Mouse (Mus musculus) fibroblast of lung, adult 2 months (primary cell): ENCODE results near the gene Agl.
A peak's percentile ranks its signal among the peaks of the same experiment; 100 is the strongest.

Experiments used
- DNase-seq: peaks from one replicate; pipeline ENCODE4 v3.0.0-alpha.2; 2011; ENCODE audit warnings: low read depth

The Agl gene

GRCm38 (mm10) chr3:116807811-116808506 is at the start of gene Agl:
TSS of gene Agl (minus strand) at chr3:116808166.
- DNase-seq, result peak; percentile 83

- DNase-seq, result no peak
Measured at GRCm38 (mm10) chr3:116857611-116858010, 49.6 kb upstream of the Agl start.

- no peak for DNase-seq
Measured at GRCm38 (mm10) chr3:116852421-116852820, 44.5 kb upstream of the Agl start.

DNA sequence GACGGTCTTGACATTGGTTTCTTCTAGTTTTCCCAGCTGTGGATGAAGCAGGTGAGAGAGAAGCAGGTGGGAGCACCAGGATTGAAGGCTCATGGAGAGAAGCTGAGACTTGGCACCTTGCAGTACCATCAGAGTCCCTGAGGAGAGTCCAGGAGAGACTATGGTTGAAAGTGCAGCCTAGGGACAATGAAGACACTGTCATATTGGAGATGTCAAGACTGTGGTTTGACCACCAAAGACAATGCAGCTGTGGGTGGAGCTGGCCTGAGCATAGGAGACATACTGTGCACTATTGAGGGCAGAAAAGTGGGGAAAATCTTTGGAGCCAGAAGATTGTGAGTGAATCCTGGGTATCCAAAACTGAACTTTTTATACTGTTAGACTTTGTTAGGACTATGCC is 42.4 kb upstream of the Agl start:
- DNase-seq, result no peak

GRCm38 (mm10) chr3:116848936-116849335 is 41.0 kb upstream of the Agl start:
- no peak for DNase-seq

- DNase-seq, result peak; percentile 71
Measured at GRCm38 (mm10) chr3:116848099-116848498, 40.1 kb upstream of the Agl start.

GRCm38 (mm10) chr3:116846084-116846483 is 38.1 kb upstream of the Agl start:
- DNase-seq, result no peak

GRCm38 (mm10) chr3:116844880-116845579 is 37.1 kb upstream of the Agl start:
- no peak for DNase-seq

- no peak for DNase-seq
Measured at GRCm38 (mm10) chr3:116841311-116841710, 33.3 kb upstream of the Agl start.

GRCm38 (mm10) chr3:116836681-116837475 is 28.9 kb upstream of the Agl start:
- DNase-seq, result no peak

- DNase-seq, result peak; percentile 82
Measured at GRCm38 (mm10) chr3:116835770-116836680, 28.1 kb upstream of the Agl start.

GRCm38 (mm10) chr3:116835350-116835749 is 27.4 kb upstream of the Agl start:
- DNase-seq, result no peak

DNA sequence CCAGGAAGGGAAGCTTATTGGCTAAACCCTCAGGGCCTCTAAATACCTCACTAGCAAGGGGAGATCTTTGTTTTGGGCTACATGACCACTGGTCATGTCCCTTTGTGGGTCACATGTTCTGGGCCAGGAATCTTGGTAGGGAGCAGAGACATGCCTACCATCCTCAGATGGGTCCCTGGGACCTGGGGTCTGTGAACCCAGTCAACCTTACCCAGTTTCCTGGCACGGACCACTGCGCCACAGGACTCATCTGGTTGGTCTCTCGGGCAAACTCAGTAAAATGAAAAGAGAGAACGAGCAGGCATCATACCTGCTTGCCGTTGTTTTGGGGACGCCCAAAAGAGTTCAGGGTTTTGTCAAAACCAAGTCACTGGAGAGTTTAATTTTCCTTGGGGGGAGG is 26.3 kb upstream of the Agl start:
- no peak for DNase-seq

DNA sequence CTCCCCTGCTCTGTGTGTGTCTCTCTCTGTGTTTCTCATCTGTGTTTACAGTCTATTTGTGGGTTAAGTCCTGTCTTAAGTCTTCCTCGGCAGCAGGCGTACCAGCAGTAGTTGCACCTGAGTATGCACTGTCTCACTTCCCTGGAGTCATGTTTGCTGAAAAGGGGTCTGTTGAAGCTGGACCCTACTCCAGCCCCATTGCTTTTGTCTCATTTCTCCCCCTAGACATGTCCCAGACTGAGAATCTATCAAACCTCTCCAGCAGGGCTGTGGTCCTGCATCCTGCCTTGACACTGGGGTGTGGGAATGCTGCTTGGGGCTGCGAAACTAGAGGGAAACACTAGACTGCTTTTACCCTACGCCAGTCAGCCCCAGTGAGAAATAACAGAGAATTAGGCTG is 25.5 kb upstream of the Agl start:
- no peak for DNase-seq

DNA sequence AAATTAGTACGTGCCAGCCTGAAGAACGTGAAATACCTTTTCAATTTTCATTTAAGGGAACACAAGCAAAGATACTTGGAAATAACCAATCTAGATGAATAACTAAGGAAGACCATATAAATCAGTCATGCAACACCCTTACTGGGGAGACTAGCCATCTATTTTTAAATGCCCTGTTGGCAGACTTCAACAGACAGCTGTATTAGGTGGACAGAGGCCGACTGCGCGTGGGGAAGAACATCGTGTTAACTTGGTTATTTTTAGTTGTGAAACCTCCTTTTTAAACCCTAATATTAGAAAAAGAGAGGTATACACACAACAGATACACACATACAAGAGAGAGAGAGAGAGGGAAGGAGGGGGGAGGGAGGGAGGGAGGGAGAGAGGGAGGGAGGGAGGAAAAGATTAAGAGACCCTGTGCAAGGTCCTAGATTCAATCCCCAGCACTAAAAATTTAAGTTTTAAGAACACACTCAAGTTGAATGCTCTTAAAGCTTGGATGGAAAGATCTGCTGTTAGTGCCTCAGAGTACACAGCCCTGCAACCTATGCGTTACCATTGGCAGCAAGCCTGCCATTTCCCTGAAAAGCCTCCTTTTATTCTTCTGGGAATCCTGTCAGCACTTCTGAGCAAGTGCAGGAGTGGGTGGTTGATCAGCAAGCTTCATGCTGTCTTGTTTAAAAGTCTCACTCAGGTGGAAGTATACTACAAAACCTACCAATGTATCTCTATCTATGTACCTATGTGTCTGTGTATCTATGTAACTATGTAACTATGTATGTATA is 24.8 kb upstream of the Agl start:
- no peak for DNase-seq

GRCm38 (mm10) chr3:116831324-116831723 is 23.4 kb upstream of the Agl start:
- DNase-seq, result no peak

GRCm38 (mm10) chr3:116829274-116829920 is 21.4 kb upstream of the Agl start:
- DNase-seq, result no peak

DNA sequence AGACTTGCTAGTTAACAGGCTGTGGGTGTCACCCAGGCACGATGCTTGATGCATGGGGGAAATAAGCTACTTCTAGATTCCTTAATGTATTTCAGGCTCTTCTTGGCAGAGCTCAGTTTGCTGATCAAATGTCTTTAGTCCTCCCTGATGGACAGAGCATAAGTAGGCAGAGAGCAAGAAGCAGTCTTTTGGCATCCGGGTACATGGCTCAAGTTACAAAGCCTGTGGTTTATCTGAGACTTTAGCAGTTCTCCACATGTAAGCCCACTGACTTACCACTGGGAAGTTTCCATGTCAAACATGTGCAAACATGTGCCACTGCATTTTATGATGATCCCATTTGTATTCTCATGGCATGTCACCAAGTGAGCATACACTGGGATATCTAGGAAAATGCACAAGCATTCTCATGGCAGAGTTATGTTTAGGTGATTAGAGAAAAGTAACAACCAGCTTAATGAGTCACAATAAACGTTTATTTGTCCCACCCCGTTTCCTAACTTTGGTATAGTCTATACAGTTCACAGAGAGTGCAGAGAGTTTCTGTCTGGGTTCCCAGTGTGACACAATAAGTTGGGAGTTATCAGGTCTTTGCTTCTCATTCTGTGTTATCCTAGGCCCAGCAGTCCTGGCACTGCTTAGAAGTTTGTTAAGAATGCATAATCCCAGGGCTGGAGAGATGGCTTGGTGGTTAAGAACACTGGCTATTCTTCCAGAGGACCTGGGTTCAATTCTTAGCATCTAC is 18.7 kb upstream of the Agl start:
- DNase-seq, result no peak

- DNase-seq, result no peak
Measured at GRCm38 (mm10) chr3:116817231-116817630, 9.3 kb upstream of the Agl start.
